In genomic region chr2:121452990-121453389, GRCm38 (mm10) we compare ENCODE assay signal across 8 mouse cellular contexts. TPM values are rescaled to one million over a fixed set of nuclear protein-coding genes. Genes with fewer than 3 reads are reported as not detected.
DNase-seq lines count a peak whose midpoint lies in the region; ATAC-seq and TF ChIP-seq lines count a peak whose summit lies in the region.

Hypk (plus strand) TSS chr2:121453290.

- no peak within 1 kb of the TSS; the same call in 1 of the 2 replicates for H3K27ac ChIP-seq in layer of hippocampus, adult 2 months
- no peak within 1 kb of the TSS for H3K27ac ChIP-seq in midbrain, embryonic 14.5 days (replicated peaks; ENCODE audit: low read depth, low read length)

- H3K9me3 ChIP-seq in midbrain, embryonic 14.5 days (ENCODE audit: control insufficient read depth, low read length), result no peaks in the 10 kb centered on the region

- H3K4me2 ChIP-seq in midbrain, embryonic 14.5 days (ENCODE audit: low read length), result no peak within 1 kb of the TSS

- peaks cover 24% of the 10 kb centered on the region for H3K36me3 ChIP-seq in midbrain, embryonic 14.5 days (ENCODE audit: control insufficient read depth, insufficient read depth, low read length)

- no peak for ATAC-seq in granulocyte monocyte progenitor cell, adult 5-6 weeks (replicated peaks; ENCODE audit: poor library complexity, severe bottlenecking)
- no peak for ATAC-seq in midbrain, embryonic 14.5 days (ENCODE audit: low FRiP score, low TSS enrichment)

- no peak for DNase-seq in layer of hippocampus, adult 2 months (ENCODE audit: low spot score in 2 of 2)
- no peak for DNase-seq in layer of hippocampus, adult 11-12 months (ENCODE audit: low spot score)
- DNase-seq in brain, adult 2 months (ENCODE audit: low read depth, low spot score), result peak; percentile 20
- no peak for DNase-seq in layer of hippocampus, postnatal 14 days (ENCODE audit: low spot score in 2 of 2)
- DNase-seq in midbrain, embryonic 14.5 days, result no peak
- DNase-seq in cerebellum, adult 18-20 months, result no peak
- no peak for DNase-seq in B cell, adult 2 months

- H3K9ac ChIP-seq in midbrain, embryonic 14.5 days (replicated peaks; ENCODE audit: low read length), result no peak within 1 kb of the TSS

- H3K4me1 ChIP-seq in midbrain, embryonic 14.5 days (ENCODE audit: control insufficient read depth, insufficient read depth, low read length), result peaks cover 23% of the 10 kb centered on the region

- TF ChIP-seq CTCF in layer of hippocampus, adult 2 months (conservative IDR thresholded peaks at IDR 0.05), result no peak

- WGBS in midbrain, embryonic 14.5 days, result 83% methylated on average over 4 of the region's 4 CpGs

- H3K27me3 ChIP-seq in midbrain, embryonic 14.5 days (ENCODE audit: control insufficient read depth, insufficient read depth, low read length), result no peaks in the 10 kb centered on the region

- no peak within 1 kb of the TSS for H3K4me3 ChIP-seq in layer of hippocampus, adult 2 months
- no peak within 1 kb of the TSS for H3K4me3 ChIP-seq in midbrain, embryonic 14.5 days (replicated peaks; ENCODE audit: low read depth, low read length)

RNA-seq across cellular contexts. Expression of gene Hypk, which starts in this region (rescaled TPM):
- total RNA-seq in layer of hippocampus, adult 2 months (2021), result 10 to 100 TPM; 17.6 to 18.2 TPM
- 103 and 133 TPM in 2 replicates for total RNA-seq in granulocyte monocyte progenitor cell, adult 5-6 weeks (2014; fragmentation: Nextera tagmentation)
- total RNA-seq in granulocyte monocyte progenitor cell, adult 5-6 weeks (2017), result 78.2 and 90.6 TPM in 2 replicates
- 10 to 100 TPM; 20.1 to 27.8 TPM for total RNA-seq in layer of hippocampus, postnatal 14 days (2021)
- 92.4 and 102 TPM in 2 replicates for polyA plus RNA-seq in midbrain, embryonic 14.5 days (2014; fragmentation: Nextera tagmentation; extraction: Ambion mirVana)
